Mouse (Mus musculus) midbrain, postnatal 0 days (tissue): ENCODE measurements around the gene Twnk. TPM values are rescaled to one million over a fixed set of nuclear protein-coding genes. Genes with fewer than 3 reads are reported as not detected.

ENCODE experiments used
- ATAC-seq: fragments of 200-750 bp; cut with Nextera tagmentation; 2 replicates; pipeline ENCODE4 v1.8.0; 2017; ENCODE audit warnings: moderate number of reproducible peaks, mild to moderate bottlenecking, moderate TSS enrichment, moderate library complexity; ENCODE audit not compliant: low FRiP score
- DNase-seq: peaks from one replicate; pipeline ENCODE4 v3.0.0-alpha.2; 2015; ENCODE audit warnings: low spot score
- H3K27ac ChIP-seq: fragments of 300-500 bp; sonication (generic); 2 replicates; pipeline ENCODE4 v1.5.1; 2014; ENCODE audit warnings: low read depth, mild to moderate bottlenecking, low read length, mixed read lengths
- H3K27me3 ChIP-seq: fragments of 300-500 bp; sonication (generic); 2 replicates; pipeline ENCODE4 v1.6.1; 2014; ENCODE audit warnings: low read length, control low read depth, mixed read lengths; ENCODE audit not compliant: insufficient read depth
- H3K36me3 ChIP-seq: fragments of 300-500 bp; sonication (generic); 2 replicates; pipeline ENCODE4 v1.6.1; 2014; ENCODE audit warnings: low read length, control low read depth, mixed read lengths; ENCODE audit not compliant: insufficient read depth
- H3K4me1 ChIP-seq: fragments of 300-500 bp; sonication (generic); 2 replicates; pipeline ENCODE4 v1.6.1; 2014; ENCODE audit warnings: mild to moderate bottlenecking, control low read depth, antibody characterized with exemption, low read length, mixed read lengths; ENCODE audit not compliant: insufficient read depth
- H3K4me2 ChIP-seq: fragments of 300-500 bp; sonication (generic); 2 replicates; pipeline ENCODE4 v1.6.1; 2014; ENCODE audit warnings: low read depth, mild to moderate bottlenecking, low read length, mixed read lengths; ENCODE audit not compliant: poor library complexity, severe bottlenecking
- H3K4me3 ChIP-seq: fragments of 300-500 bp; sonication (generic); 2 replicates; pipeline ENCODE4 v1.5.1; 2014; ENCODE audit warnings: low read depth, mild to moderate bottlenecking, low read length, moderate library complexity
- H3K9ac ChIP-seq: fragments of 300-500 bp; sonication (generic); replicated peaks from 2 replicates; pipeline ENCODE4 v1.6.1; 2014; ENCODE audit warnings: mild to moderate bottlenecking, low read length, moderate library complexity, mixed read lengths; ENCODE audit not compliant: poor library complexity, severe bottlenecking
- H3K9me3 ChIP-seq: fragments of 300-500 bp; sonication (generic); 2 replicates; pipeline ENCODE4 v1.6.1; 2016; ENCODE audit warnings: low read length, control low read depth
- CTCF ChIP-seq: IDR thresholded peaks from 2 replicates; pipeline ENCODE4 v1.5.1; 2016; ENCODE audit warnings: antibody characterized with exemption, mild to moderate bottlenecking
- WGBS: fragments of 180-500 bp; shearing (Covaris S2); extraction: QIAGEN DNeasy Blood & Tissue Kit; methylation state at CpG from one replicate; pipeline ENCODE4 v1.1.7; 2014; 5-methylcytosine and 5-hydroxymethylcytosine counted together
- polyA plus RNA-seq: library from polyadenylated mRNA; unstranded; fragments of >200 nt; fragmentation: Nextera tagmentation; extraction: Ambion mirVana; gene quantifications from 2 replicates; pipeline ENCODE4 v1.2.1, GENCODE M21; 2015
- total RNA-seq: library from RNA; depleted of rRNA; stranded (reverse); fragments of >200 nt; gene quantifications from 2 replicates; pipeline ENCODE4 v1.2.3, GENCODE M21; 2014

The Twnk gene
- total and polyA plus RNA-seq, 2 experiments from 2014 or later, result 6.1 to 6.8 TPM

DNA sequence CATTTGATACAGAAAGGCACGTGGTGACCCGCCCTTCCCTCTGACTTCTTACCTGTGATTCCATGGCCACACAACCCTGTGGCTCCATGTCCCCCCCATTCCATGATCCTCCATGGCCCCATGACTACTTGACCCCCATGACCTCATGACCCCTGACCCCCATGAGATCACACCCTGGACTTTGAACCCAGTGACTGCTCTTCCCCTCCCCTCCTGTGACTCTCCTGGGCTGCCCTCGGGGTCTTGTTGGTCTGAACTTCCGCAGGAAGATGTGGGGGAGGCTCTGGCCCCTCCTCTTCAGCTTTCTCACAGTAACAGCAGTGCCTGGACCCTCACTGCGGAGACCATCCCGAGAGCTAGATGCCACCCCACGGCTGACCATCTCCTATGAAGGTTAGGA lies 13.2 kb upstream of the Twnk start:
- no peaks in the 10 kb centered on the region for H3K9me3 ChIP-seq
- whole genome bisulfite sequencing, result 64% methylated on average over 7 of the region's 7 CpGs
- H3K9ac ChIP-seq, result no peak overlapping the region
- no peak overlapping the region for H3K4me3 ChIP-seq
- no peaks in the 10 kb centered on the region for H3K27me3 ChIP-seq
- no peak overlapping the region for H3K4me2 ChIP-seq
- ATAC-seq, result no peak
- peaks cover 23% of the 10 kb centered on the region for H3K36me3 ChIP-seq
- peaks cover 10% of the 10 kb centered on the region for H3K4me1 ChIP-seq
- no peak overlapping the region for H3K27ac ChIP-seq
- TF ChIP-seq CTCF, result no peak
- no peak for DNase-seq

- peaks cover 10% of the 10 kb centered on the region for H3K4me1 ChIP-seq
- DNase-seq, result no peak
- no peak overlapping the region for H3K9ac ChIP-seq
- no peak overlapping the region for H3K4me3 ChIP-seq
- H3K27me3 ChIP-seq, result no peaks in the 10 kb centered on the region
- H3K27ac ChIP-seq, result no peak overlapping the region
- H3K4me2 ChIP-seq, result no peak overlapping the region
- WGBS, result 76% methylated on average over 7 of the region's 7 CpGs
- peaks cover 24% of the 10 kb centered on the region for H3K36me3 ChIP-seq
- no peak for TF ChIP-seq CTCF
- ATAC-seq, result no peak
- H3K9me3 ChIP-seq, result no peaks in the 10 kb centered on the region
These were observed 12.8 kb upstream of the Twnk start for GRCm38 (mm10) chr19:44992712-44993111.

- H3K9ac ChIP-seq, result no peak overlapping the region
- no peaks in the 10 kb centered on the region for H3K27me3 ChIP-seq
- no peak overlapping the region for H3K27ac ChIP-seq
- H3K9me3 ChIP-seq, result no peaks in the 10 kb centered on the region
- no peak overlapping the region for H3K4me2 ChIP-seq
- ATAC-seq (0 out of 2 replicates have a peak, but pooled peaks have one; percentile 20), DNase-seq (no peak)
- no peaks in the 10 kb centered on the region for H3K4me1 ChIP-seq
- WGBS, result 86% methylated on average over 11 of the region's 11 CpGs
- no peak for TF ChIP-seq CTCF
- peaks cover 63% of the 10 kb centered on the region for H3K36me3 ChIP-seq
- H3K4me3 ChIP-seq, result no peak overlapping the region
These were observed 7.7 kb upstream of the Twnk start for GRCm38 (mm10) chr19:44997786-44998185.

DNA sequence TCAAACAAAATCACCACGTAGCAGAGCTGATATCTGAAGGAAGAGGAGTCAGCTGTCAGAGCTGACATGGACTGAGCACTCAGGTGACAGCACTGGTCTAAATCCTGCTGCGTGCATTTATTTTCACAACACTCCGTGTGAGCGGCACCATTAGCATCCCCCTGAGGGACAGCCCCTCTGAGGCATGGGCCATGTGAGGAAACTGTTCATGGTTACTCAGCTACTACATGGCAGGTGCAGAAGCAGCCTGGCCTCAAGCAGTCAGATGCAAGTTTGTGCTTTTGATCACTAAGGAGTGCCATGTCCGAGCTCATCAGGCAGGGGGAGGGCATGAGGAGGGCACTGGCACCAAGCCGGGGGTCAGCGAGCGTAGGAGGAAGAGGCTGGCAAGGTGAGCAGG lies 5.8 kb upstream of the Twnk start:
- no peak overlapping the region for H3K9ac ChIP-seq
- WGBS, result 87% methylated on average over 8 of the region's 8 CpGs
- TF ChIP-seq CTCF, result no peak

DNA sequence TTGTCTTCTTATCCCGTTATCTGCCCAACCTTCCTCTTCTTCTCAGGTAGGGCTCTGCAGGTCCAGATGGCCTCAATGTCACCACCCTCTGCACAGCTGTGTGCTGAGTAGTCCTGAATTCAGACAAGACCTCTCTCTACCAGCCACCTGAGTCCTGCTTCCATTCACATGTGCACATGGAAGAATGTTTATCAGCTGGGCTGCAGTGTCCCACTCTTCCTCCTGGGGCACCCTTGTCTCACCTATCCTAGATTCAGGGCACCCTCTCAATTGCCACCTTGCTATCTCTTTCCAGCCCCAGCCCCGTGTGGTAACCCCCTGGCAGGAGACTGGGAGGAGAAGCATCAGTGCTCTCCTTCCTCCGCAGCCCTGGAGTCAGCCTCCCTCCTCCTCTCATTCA lies 3.2 kb upstream of the Twnk start:
- Histone ChIP-seq H3K27me3 (no peaks in the 10 kb centered on the region), H3K4me2 (no peak overlapping the region), H3K36me3 (peaks cover 54% of the 10 kb centered on the region), H3K9ac (no peak overlapping the region), H3K4me1 (peaks cover 8% of the 10 kb centered on the region; the same call in 1 of the 2 replicates), H3K9me3 (no peaks in the 10 kb centered on the region), H3K27ac (no peak overlapping the region), H3K4me3 (no peak overlapping the region)
- WGBS, result 60% methylated on average over 3 of the region's 3 CpGs
- ATAC-seq, result no peak
- peak; percentile 49 for TF ChIP-seq CTCF
- no peak for DNase-seq

More for the DNA sequence above, 5.8 kb upstream of the Twnk start:
- ATAC-seq (no peak), DNase-seq (no peak)
- no peaks in the 10 kb centered on the region for H3K27me3 ChIP-seq
- no peak overlapping the region for H3K4me2 ChIP-seq
- H3K9me3 ChIP-seq, result no peaks in the 10 kb centered on the region
- no peaks in the 10 kb centered on the region for H3K4me1 ChIP-seq
- H3K27ac ChIP-seq, result no peak overlapping the region
- peaks cover 67% of the 10 kb centered on the region for H3K36me3 ChIP-seq
- H3K4me3 ChIP-seq, result no peak overlapping the region

GRCm38 (mm10) chr19:45003740-45004516 lies 1.5 kb upstream of the Twnk start:
- Histone ChIP-seq H3K27me3 (no peaks in the 10 kb centered on the region), H3K36me3 (peaks cover 42% of the 10 kb centered on the region), H3K4me2 (no peak overlapping the region), H3K27ac (no peak overlapping the region), H3K9me3 (no peaks in the 10 kb centered on the region), H3K4me1 (peaks cover 11% of the 10 kb centered on the region; the same call in 1 of the 2 replicates), H3K9ac (no peak overlapping the region), H3K4me3 (no peak overlapping the region)
- ATAC-seq, result no peak
- DNase-seq, result no peak
- no peak for TF ChIP-seq CTCF
- WGBS, result 87% methylated on average over 7 of the region's 7 CpGs
